Mouse (Mus musculus) gastrocnemius, adult 2 months (tissue): ENCODE data around the gene Cd81. TPM values are rescaled to one million over a fixed set of nuclear protein-coding genes. Genes with fewer than 3 reads are reported as not detected.

ENCODE experiments used
- DNase-seq: peaks from one replicate; pipeline ENCODE4 v3.0.0; 2022
- H3K27ac ChIP-seq: fragments of 200-600 bp; 2 replicates; pipeline ENCODE4 v1.8.1; 2022; ENCODE audit warnings: mild to moderate bottlenecking
- H3K4me3 ChIP-seq: fragments of 200-600 bp; 2 replicates; pipeline ENCODE4 v1.8.1; 2022; ENCODE audit warnings: mild to moderate bottlenecking, moderate library complexity
- CTCF ChIP-seq: fragments of 200-600 bp; IDR thresholded peaks from 2 replicates; pipeline ENCODE4 v1.8.1; 2022; ENCODE audit warnings: antibody characterized with exemption, mild to moderate bottlenecking, moderate library complexity
- intact Hi-C: fragments of 180-260 bp; cut with DNase I; formaldehyde crosslinking; loops from one replicate; pipeline ENCODE4 v1.15.1; 2025
- total RNA-seq, 2 experiments: library from RNA; stranded (reverse); gene quantifications; 2 replicates each; pipeline ENCODE4 v1.2.3; 2021

The Cd81 gene
- total RNA-seq, 2 experiments from 2014 or later: 100 to 129 TPM

DNA sequence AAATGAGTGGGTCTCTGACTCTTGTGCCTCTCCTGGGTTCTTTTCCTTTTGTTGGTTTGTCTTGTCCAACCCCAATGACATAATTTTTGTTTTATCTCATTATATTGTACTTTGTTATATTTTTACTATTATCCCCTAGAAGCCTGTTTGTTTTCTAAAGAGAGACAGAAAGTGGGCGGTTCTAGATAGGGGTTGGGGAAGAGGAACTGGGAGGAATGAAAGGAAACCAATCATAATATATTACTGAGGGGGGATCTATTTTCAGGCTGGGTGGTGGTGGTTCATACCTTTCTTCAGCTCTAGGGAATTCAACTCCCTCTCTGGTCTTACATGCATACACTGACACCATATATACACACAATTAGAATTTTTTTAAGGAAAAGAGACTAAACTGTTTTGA lies 28.2 kb upstream of the Cd81 start:
- no peak for DNase-seq
- TF ChIP-seq CTCF: no peak
- no peak overlapping the region for H3K4me3 ChIP-seq
- intact Hi-C loops: no loop called here
- H3K27ac ChIP-seq: no peak overlapping the region

- no peak overlapping the region for H3K27ac ChIP-seq
- no peak overlapping the region for H3K4me3 ChIP-seq
- DNase-seq: no peak
- intact Hi-C loops: no loop called here
- TF ChIP-seq CTCF: no peak
These were observed 27.0 kb upstream of the Cd81 start for GRCm38 (mm10) chr7:143025496-143025895.

- Histone ChIP-seq H3K4me3 (no peak overlapping the region), H3K27ac (peak overlapping the region; percentile 43; the same call in 1 of the 2 replicates)
- TF ChIP-seq CTCF: no peak
- intact Hi-C loops: no loop called here
- no peak for DNase-seq
These were observed 25.3 kb upstream of the Cd81 start for GRCm38 (mm10) chr7:143027196-143027595.

- intact Hi-C loops: no loop called here
- H3K27ac ChIP-seq: peak overlapping the region; percentile 52; the same call in 1 of the 2 replicates
- DNase-seq: no peak
- no peak for TF ChIP-seq CTCF
- H3K4me3 ChIP-seq: no peak overlapping the region
These were observed 20.7 kb upstream of the Cd81 start for GRCm38 (mm10) chr7:143031816-143032215.

- peak; percentile 61 for DNase-seq
- intact Hi-C loops: no loop called here
- Histone ChIP-seq H3K27ac (peak overlapping the region; percentile 52), H3K4me3 (no peak overlapping the region)
- TF ChIP-seq CTCF: no peak
These were observed 19.0 kb upstream of the Cd81 start for GRCm38 (mm10) chr7:143033581-143033980.

- intact Hi-C loops: no loop called here
- Histone ChIP-seq H3K27ac (peak overlapping the region; percentile 52), H3K4me3 (no peak overlapping the region)
- no peak for TF ChIP-seq CTCF
- DNase-seq: no peak
These were observed 18.4 kb upstream of the Cd81 start for GRCm38 (mm10) chr7:143034112-143034511.

GRCm38 (mm10) chr7:143034519-143035450 lies 17.8 kb upstream of the Cd81 start:
- Histone ChIP-seq H3K27ac (peak overlapping the region; percentile 58), H3K4me3 (no peak overlapping the region)
- DNase-seq: no peak
- intact Hi-C loops: no loop called here
- TF ChIP-seq CTCF: no peak

- no peak overlapping the region for H3K27ac ChIP-seq
- no peak for DNase-seq
- intact Hi-C loops: no loop called here
- H3K4me3 ChIP-seq: no peak overlapping the region
- TF ChIP-seq CTCF: no peak
These were observed 15.8 kb upstream of the Cd81 start for GRCm38 (mm10) chr7:143036787-143037186.

DNA sequence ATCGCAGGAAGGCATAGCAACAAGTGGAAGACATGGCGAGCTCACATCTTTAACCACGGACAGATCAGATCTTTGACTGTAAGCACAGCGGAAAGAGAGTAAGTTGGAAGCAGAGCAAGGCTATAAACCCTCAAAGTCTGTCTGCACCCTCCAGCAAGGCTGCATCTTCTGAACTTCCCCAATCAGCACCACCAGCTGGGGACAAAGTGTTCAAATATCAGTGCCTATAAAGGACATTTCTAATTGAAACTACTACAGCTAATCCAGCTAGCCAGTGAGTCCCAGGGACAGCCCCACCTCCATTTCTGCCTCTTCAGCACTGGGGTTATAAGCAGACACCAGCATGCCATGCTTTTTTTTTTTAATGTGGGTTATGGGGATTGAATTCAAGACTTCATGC lies 15.2 kb upstream of the Cd81 start:
- intact Hi-C loops: no loop called here
- Histone ChIP-seq H3K27ac (no peak overlapping the region), H3K4me3 (no peak overlapping the region)
- TF ChIP-seq CTCF: no peak
- DNase-seq: no peak

GRCm38 (mm10) chr7:143038174-143038931 lies 14.2 kb upstream of the Cd81 start:
- no peak for DNase-seq
- intact Hi-C loops: no loop called here
- no peak overlapping the region for H3K27ac ChIP-seq
- TF ChIP-seq CTCF: no peak
- no peak overlapping the region for H3K4me3 ChIP-seq

- Histone ChIP-seq H3K27ac (peak overlapping the region; percentile 85), H3K4me3 (no peak overlapping the region)
- DNase-seq: no peak
- no peak for TF ChIP-seq CTCF
- intact Hi-C loops: no loop called here
These were observed 12.0 kb upstream of the Cd81 start for GRCm38 (mm10) chr7:143040561-143040960.

DNA sequence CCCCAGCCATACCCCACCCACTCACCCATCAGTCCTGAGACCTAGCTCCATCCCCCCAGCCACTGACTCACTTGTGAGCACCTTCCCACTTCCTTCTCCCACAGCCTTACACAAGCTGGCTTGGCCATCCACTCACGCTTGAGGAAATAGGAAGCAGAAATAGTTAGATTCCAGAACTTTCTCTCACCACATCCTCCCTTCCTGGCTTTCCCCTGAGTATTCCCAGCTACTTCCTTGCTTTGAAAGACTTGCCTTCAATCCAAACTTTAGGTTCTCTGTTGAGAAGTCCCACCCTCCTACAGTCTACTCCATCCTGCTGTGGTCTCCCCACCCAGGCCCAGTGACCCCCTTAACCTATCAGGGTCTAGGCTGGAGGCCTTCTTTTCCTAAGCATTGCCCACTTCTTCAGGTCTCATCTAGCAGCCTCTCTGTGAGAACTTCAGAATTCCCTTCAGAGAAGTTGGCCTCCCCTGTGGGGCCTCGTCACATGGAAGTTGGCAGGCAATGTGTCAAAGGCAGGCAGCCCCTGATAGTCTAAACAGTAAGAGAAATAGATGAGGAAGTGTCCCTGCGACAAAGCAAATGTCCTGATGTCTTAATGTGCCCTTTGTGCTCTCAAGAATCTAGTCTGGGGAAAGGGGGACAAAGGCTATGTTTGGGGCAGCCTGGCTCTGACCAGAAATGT lies 11.3 kb upstream of the Cd81 start:
- DNase-seq: no peak
- H3K27ac ChIP-seq: peak overlapping the region; percentile 85
- no peak overlapping the region for H3K4me3 ChIP-seq
- TF ChIP-seq CTCF: no peak
- intact Hi-C loops: no loop called here
